Mouse (Mus musculus) bone marrow, adult 2 months (tissue): ENCODE results near the gene Metap1d.

Experiments
- CTCF ChIP-seq: fragments of 200-500 bp; IDR thresholded peaks from 2 replicates; pipeline ENCODE4 v1.5.1; 2011; ENCODE audit warnings: low read length, control low read depth; ENCODE audit not compliant: control insufficient read depth, insufficient read depth
- POLR2A ChIP-seq: fragments of 200-500 bp; IDR thresholded peaks from 2 replicates; pipeline ENCODE4 v1.6.1; 2011; ENCODE audit warnings: low read depth, mild to moderate bottlenecking, control low read depth, low read length, borderline replicate concordance; ENCODE audit not compliant: control insufficient read depth

- no peak for TF ChIP-seq CTCF
- TF ChIP-seq POLR2A, result no peak
Observed at GRCm38 (mm10) chr2:71516995-71517394, 63.9 kb downstream of the Metap1d start.
